Mouse (Mus musculus): ENCODE measurements around the gene Tmem63c. TPM values are rescaled to one million over a fixed set of nuclear protein-coding genes. Genes with fewer than 3 reads are reported as not detected.

The Tmem63c gene
- total RNA-seq, 2 experiments from 2014 or later = not detected

DNA sequence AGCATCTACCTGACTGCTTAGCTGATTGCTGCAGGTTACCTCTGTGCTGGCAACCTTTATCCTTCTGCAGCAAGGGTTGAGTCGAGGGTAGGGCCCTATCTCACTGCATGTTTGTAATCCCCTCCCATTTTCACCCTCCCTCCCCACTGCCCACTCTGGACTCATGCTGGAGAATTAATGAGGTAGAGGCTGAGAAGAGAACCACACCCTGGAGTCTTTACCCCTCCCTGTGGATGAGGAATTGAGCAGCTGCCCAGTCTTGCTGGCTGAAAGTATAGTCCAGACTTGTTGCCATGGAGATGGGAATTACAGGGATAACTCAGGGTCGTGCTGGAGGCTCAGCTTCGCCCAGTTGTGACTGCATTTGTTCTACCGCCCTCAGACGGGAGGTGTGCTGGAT, 23.6 kb downstream of the Tmem63c start:
- no peak for ATAC-seq (ENCODE audit: poor library complexity, severe bottlenecking)

GRCm38 (mm10) chr12:87047536-87047935, 26.4 kb downstream of the Tmem63c start:
- ATAC-seq (ENCODE audit: poor library complexity, severe bottlenecking) = no peak

- peak; percentile 82 for ATAC-seq (ENCODE audit: poor library complexity, severe bottlenecking)
These were observed 31.7 kb downstream of the Tmem63c start for GRCm38 (mm10) chr12:87052661-87053321.

GRCm38 (mm10) chr12:87054873-87055272, 33.7 kb downstream of the Tmem63c start:
- no peak for ATAC-seq (ENCODE audit: poor library complexity, severe bottlenecking)

- no peak for ATAC-seq (ENCODE audit: poor library complexity, severe bottlenecking)
These were observed 35.9 kb downstream of the Tmem63c start for GRCm38 (mm10) chr12:87057066-87057465.

DNA sequence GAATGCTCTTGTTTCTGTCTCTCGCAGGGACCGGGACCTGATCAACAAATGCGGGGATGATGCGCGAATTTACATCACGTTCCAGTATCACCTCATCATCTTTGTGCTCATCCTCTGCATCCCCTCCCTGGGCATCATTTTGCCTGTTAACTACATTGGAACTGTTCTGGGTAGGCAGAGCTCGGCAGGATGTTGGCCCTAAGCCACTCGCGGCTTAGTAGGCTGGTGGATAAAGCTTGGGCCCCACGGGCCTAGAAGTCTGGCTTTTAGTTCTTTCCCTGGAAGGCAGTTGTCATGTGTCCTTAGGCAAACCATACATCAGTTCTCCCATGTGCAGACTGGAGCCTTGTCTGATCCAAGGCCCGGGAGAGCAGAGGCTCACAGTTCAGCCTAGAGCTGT, 44.3 kb downstream of the Tmem63c start:
- ATAC-seq (ENCODE audit: poor library complexity, severe bottlenecking) = no peak

- no peak for ATAC-seq (ENCODE audit: poor library complexity, severe bottlenecking)
These were observed 45.3 kb downstream of the Tmem63c start for GRCm38 (mm10) chr12:87066429-87066828.

DNA sequence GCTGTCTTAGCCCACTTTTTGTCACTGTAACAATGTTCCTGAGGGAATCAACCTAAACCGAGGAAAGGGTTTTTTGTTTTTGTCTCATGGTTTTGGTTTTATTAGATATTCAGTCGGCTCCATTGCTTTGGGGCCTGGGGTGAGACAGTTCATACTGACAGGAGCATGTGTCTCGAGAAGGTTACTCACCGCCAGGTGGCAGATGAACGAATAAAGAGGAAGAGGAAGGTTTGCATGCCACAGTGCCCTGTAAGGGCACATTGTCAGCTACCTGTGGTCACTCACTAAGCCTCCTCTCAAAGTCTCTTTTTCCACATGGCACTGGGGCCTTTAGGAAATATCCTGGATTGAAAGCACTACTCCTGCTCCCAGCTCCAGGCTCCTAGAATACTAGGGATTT, 49.4 kb downstream of the Tmem63c start:
- no peak for ATAC-seq (ENCODE audit: poor library complexity, severe bottlenecking)

GRCm38 (mm10) chr12:87076610-87077009, 55.5 kb downstream of the Tmem63c start:
- ATAC-seq (ENCODE audit: poor library complexity, severe bottlenecking) = no peak

- no peak for ATAC-seq (ENCODE audit: poor library complexity, severe bottlenecking)
These were observed 61.7 kb downstream of the Tmem63c start for GRCm38 (mm10) chr12:87082797-87083196.

DNA sequence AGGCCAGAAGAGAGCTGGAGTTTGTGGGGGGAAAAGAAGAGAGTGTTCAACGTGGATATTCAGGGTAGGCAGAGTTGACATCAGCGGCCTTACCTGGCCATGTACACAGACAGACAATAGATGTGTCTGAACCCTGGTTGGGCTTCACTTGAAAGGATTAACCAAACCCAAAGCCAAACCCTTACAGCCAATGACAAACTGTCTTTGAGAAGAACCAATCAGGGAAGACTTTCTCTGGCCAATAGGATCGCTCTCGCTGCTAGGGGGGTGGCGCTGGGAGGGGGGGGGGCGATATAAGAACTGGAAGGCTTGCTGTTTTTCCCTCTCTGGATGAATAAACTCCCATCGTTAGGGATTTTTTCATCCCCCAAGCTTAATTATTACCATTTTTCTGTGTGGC, 66.1 kb downstream of the Tmem63c start:
- ATAC-seq (ENCODE audit: poor library complexity, severe bottlenecking) = no peak

GRCm38 (mm10) chr12:87088331-87088730, 67.2 kb downstream of the Tmem63c start:
- ATAC-seq (ENCODE audit: poor library complexity, severe bottlenecking) = no peak

GRCm38 (mm10) chr12:87089255-87089654, 68.1 kb downstream of the Tmem63c start:
- ATAC-seq (ENCODE audit: poor library complexity, severe bottlenecking) = no peak

GRCm38 (mm10) chr12:87089701-87090100, 68.6 kb downstream of the Tmem63c start:
- no peak for ATAC-seq (ENCODE audit: poor library complexity, severe bottlenecking)

- ATAC-seq (ENCODE audit: poor library complexity, severe bottlenecking) = no peak
These were observed 70.8 kb downstream of the Tmem63c start for GRCm38 (mm10) chr12:87091916-87092315.

- ATAC-seq (ENCODE audit: poor library complexity, severe bottlenecking) = no peak
These were observed 72.1 kb downstream of the Tmem63c start for GRCm38 (mm10) chr12:87093249-87093648.

DNA sequence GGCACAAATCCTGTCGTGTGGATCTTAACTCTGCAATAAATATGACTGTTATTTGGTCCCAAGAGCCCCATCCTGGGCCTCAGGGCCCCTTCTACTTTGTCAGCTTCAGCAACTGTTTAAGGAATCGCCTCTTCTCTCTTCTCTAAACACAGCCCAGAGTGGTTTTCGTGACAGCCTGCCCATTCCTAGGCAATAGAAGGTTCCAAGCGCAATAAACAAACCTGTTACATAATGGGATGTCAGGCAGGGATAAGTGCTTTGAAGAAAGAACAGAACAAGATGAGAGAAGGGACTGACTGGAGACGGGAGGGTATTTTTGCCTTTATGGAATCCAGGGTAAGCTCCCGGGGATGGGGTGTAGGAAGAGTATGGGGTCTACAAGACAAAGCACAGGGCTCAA, 72.5 kb downstream of the Tmem63c start:
- no peak for ATAC-seq (ENCODE audit: poor library complexity, severe bottlenecking)

DNA sequence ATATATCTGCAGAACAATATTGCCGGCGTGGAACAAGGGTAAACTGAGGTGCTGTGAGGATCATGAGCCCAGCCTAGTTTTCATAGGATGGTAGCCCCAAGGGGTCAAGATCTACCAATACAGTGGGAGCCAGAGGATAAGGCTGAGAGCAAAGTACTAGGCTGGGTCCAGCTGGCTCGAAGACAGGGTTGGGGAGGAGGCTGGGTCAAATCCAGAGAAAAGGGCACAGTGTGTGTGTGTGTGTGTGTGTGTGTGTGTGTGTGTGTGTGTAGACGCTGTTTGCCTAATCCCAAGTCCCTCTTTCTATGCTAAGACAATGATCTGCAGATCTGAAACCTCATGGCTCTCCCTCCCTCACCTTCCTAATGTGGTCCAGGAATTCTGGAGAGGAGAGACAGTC, 79.2 kb downstream of the Tmem63c start:
- no peak for ATAC-seq (ENCODE audit: poor library complexity, severe bottlenecking)

GRCm38 (mm10) chr12:87102165-87102631, 81.1 kb downstream of the Tmem63c start, which contains the start of gene Ngb:
Gene Ngb (minus strand): TSS chr12:87102539.
- no peak for ATAC-seq (ENCODE audit: poor library complexity, severe bottlenecking)

GRCm38 (mm10) chr12:87103471-87103870, 82.3 kb downstream of the Tmem63c start:
- ATAC-seq (ENCODE audit: poor library complexity, severe bottlenecking) = no peak

DNA sequence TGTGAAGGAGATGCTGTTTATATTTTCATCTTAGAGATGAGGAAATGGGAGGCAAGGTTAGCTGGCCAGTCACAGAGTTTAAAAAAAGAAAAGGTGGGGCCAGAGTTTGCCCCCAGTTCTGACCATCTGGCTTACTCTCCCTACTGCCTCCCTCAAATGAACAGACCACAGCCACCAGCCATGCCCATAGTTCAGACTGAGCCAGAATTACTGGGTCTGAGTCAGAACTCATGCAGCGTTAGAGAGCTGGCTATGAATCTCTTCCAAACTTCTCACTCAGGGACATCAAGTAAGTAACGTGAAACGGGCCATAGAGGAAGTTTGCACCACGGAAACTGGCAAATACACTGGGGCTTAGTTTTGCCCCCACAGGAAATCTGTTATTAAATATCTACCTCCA, 83.7 kb downstream of the Tmem63c start:
- ATAC-seq (ENCODE audit: poor library complexity, severe bottlenecking) = no peak

DNA sequence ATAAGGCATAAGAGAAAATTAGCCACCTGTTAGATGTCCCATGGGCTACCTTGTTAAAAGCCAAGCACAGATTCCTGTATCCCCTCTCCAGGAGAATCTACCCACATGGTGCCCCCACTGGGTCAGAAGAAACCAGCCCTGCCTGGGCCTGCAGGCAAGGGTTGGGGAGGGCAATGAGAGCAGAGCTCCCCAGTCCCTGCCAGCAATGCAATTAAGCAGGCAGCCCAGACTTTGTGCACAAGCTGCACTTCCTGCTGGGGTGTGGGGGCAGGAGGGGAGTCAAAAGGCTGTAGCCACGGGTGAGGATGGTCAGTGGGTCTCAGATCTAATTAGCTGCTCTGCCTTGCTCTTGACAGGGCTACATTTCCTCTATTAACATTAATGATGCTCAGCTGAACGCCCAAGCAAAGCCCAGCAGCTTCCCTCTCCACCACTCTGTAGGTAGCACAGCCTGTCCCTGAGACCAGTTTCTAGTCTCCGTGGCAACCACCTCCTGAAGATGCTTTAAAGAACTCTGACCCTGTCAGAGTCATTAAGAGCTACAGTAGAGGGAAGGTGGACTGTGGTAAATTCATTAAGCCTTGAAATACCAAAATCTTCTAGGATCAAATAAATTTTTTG, 86.3 kb downstream of the Tmem63c start:
- no peak for ATAC-seq (ENCODE audit: poor library complexity, severe bottlenecking)

Measured in megakaryocyte, adult 5-6 weeks (primary cell).